Mouse (Mus musculus) CH12.LX (cell line): ENCODE results near the gene Snrpg. TPM values are rescaled to one million over a fixed set of nuclear protein-coding genes. Genes with fewer than 3 reads are reported as not detected.
A peak's percentile ranks its signal among the peaks of the same experiment; 100 is the strongest.

ENCODE experiments used
- DNase-seq: peaks from one replicate; pipeline ENCODE4 v3.0.0-alpha.2; 2013; ENCODE audit errors: extremely low read depth
- H3K27ac ChIP-seq: 2 replicates; pipeline ENCODE4 v1.5.1; 2012; ENCODE audit warnings: low read depth, mild to moderate bottlenecking, control low read depth, moderate library complexity; ENCODE audit not compliant: insufficient read depth
- H3K27me3 ChIP-seq: replicated peaks from 2 replicates; pipeline ENCODE3; 2012; ENCODE audit warnings: inconsistent platforms
- H3K36me3 ChIP-seq, 2 experiments: replicated peaks in 1 of 2; 2 replicates each; pipeline versions ENCODE3 to v1.6.1; 2012; ENCODE audit warnings: inconsistent platforms in 1 of 2, low read length in 1 of 2, mild to moderate bottlenecking in 1 of 2, mixed read lengths in 1 of 2, moderate library complexity in 1 of 2; ENCODE audit not compliant: control insufficient read depth in 1 of 2, insufficient read depth in 1 of 2
- H3K4me1 ChIP-seq, 2 experiments: 2 replicates each; pipeline ENCODE4 v1.6.1; 2012; ENCODE audit warnings: inconsistent platforms in 1 of 2, moderate library complexity in 1 of 2; ENCODE audit not compliant: insufficient read depth in 2 of 2, control insufficient read depth in 1 of 2
- H3K4me2 ChIP-seq: 2 replicates; pipeline ENCODE4 v1.6.1; 2012; ENCODE audit warnings: low read depth, mild to moderate bottlenecking, control low read depth; ENCODE audit not compliant: poor library complexity, insufficient read depth, severe bottlenecking
- H3K4me3 ChIP-seq, 3 experiments: fragments of 150-350 bp in 1 of 3; sonication (generic) in 1 of 3; replicated peaks in 1 of 3; 2 replicates each; pipeline versions ENCODE3 to v1.5.1; 2011 to 2012; ENCODE audit warnings: low read depth in 2 of 3, low read length in 2 of 3, mild to moderate bottlenecking in 2 of 3, moderate library complexity in 2 of 3, control low read depth in 1 of 3, improper control_type of control experiment in 1 of 3, inconsistent platforms in 1 of 3, mixed read lengths in 1 of 3; ENCODE audit not compliant: poor library complexity in 1 of 3
- H3K79me2 ChIP-seq: replicated peaks from 2 replicates; pipeline ENCODE4 v1.6.1; 2012; ENCODE audit warnings: mild to moderate bottlenecking, moderate library complexity; ENCODE audit not compliant: control insufficient read depth, poor library complexity, insufficient read depth, severe bottlenecking; ENCODE audit errors: extremely low read depth
- H3K9ac ChIP-seq: 2 replicates; pipeline ENCODE4 v1.6.1; 2012; ENCODE audit warnings: low read depth, mild to moderate bottlenecking, control low read depth, moderate library complexity; ENCODE audit not compliant: insufficient read depth
- H3K9me3 ChIP-seq: replicated peaks from 2 replicates; pipeline ENCODE3; 2012; ENCODE audit warnings: low read length, inconsistent platforms, mixed read lengths
- CHD1 ChIP-seq: IDR thresholded peaks from 2 replicates; pipeline ENCODE4 v1.6.1; 2012; ENCODE audit warnings: low read depth, low read length, improper control_type of control experiment, inconsistent platforms
- CTCF ChIP-seq, 2 experiments: IDR thresholded peaks in 1 of 2; conservative IDR thresholded peaks in 1 of 2; 2 replicates each; pipeline ENCODE4 v1.5.1; 2011 to 2012; ENCODE audit warnings: low read depth in 2 of 2, low read length in 2 of 2, improper control_type of control experiment in 1 of 2, inconsistent platforms in 1 of 2, mild to moderate bottlenecking in 1 of 2, moderate library complexity in 1 of 2
- MEF2A ChIP-seq: IDR thresholded peaks from 2 replicates; pipeline ENCODE4 v1.6.1; 2014; ENCODE audit warnings: low read depth, mild to moderate bottlenecking, inconsistent platforms, low read length, improper control_type of control experiment, borderline replicate concordance
- RCOR1 ChIP-seq: conservative IDR thresholded peaks from 2 replicates; pipeline ENCODE4 v1.6.1; 2012; ENCODE audit warnings: low read depth, mild to moderate bottlenecking, inconsistent platforms, low read length, improper control_type of control experiment
- ZC3H11A ChIP-seq: IDR thresholded peaks from 2 replicates; pipeline ENCODE4 v1.6.1; 2012; ENCODE audit warnings: low read depth, mild to moderate bottlenecking, inconsistent platforms, low read length, improper control_type of control experiment
- dilution Hi-C: fragments of 300-500 bp; cut with MboI; formaldehyde crosslinking; loops from 2 replicates; pipeline ENCODE4 v1.14.3; 2020; ENCODE audit warnings: low sequenced_read_pairs; ENCODE audit not compliant: extremely low pct_unique_long_range_greater_than_20kb, extremely low pct_ligation_motif_present
- in situ Hi-C: fragments of 300-500 bp; cut with MboI; formaldehyde crosslinking; loops from 3 replicates; pipeline ENCODE4 v1.14.3; 2019; ENCODE audit warnings: low sequenced_read_pairs, low pct_ligation_motif_present, low pct_unique_long_range_greater_than_20kb, mixed read lengths
- polyA plus RNA-seq: library from polyadenylated mRNA; unstranded; fragments of >175 nt; gene quantifications from 2 replicates; pipeline ENCODE4 v1.2.1, GENCODE M21; 2012; ENCODE audit warnings: low read depth; ENCODE audit not compliant: insufficient read length
- total RNA-seq, 2 experiments: library from RNA; depleted of rRNA; stranded (reverse); fragments of 300-350 nt in 1 of 2; fragments of >200 nt in 1 of 2; gene quantifications; 2 replicates each; pipeline ENCODE4 v1.2.3; 2012 to 2014

The Snrpg gene
- total and polyA plus RNA-seq, 3 experiments: 146 to 462 (median 446) TPM

- Histone ChIP-seq H3K36me3 (peaks cover 37 to 52% of the 10 kb centered on the region in 2 experiments), H3K9me3 (no peaks in the 10 kb centered on the region)
- in situ Hi-C loops (no loop called here), dilution Hi-C loops (no loop called here)
- TF ChIP-seq CHD1 (no peak), CTCF (conservative IDR thresholded peaks at IDR 0.05 in 1 of 2, IDR thresholded peaks at IDR 0.05 in 1 of 2; ENCODE audit: low read depth in 2 of 2, low read length in 2 of 2) (peak in 1 of 2 experiments; percentile 31; a peak in 2 of 4 replicates)
- TF ChIP-seq, all 38 proteins: peak for 1
- Histone ChIP-seq H3K9ac (no peak overlapping the region), H3K4me1 (peaks cover 3 to 18% of the 10 kb centered on the region in 2 experiments; a peak in 3 of 4 replicates), H3K27me3 (no peaks in the 10 kb centered on the region), H3K4me3 (no peak overlapping the region), H3K4me2 (no peak overlapping the region), H3K79me2 (no peaks in the 10 kb centered on the region; the same call in 1 of the 2 replicates), H3K27ac (no peak overlapping the region)
- no peak for DNase-seq
Observed at GRCm38 (mm10) chr6:86393187-86393586, 22.1 kb downstream of the Snrpg start.

- H3K9me3 ChIP-seq: no peaks in the 10 kb centered on the region
- peaks cover 3 to 18% of the 10 kb centered on the region in 2 experiments; a peak in 3 of 4 replicates for H3K4me1 ChIP-seq
- peaks cover 3% of the 10 kb centered on the region for H3K27me3 ChIP-seq
- no peak overlapping the region for H3K27ac ChIP-seq
- no peaks in the 10 kb centered on the region; the same call in 1 of the 2 replicates for H3K79me2 ChIP-seq
- H3K9ac ChIP-seq: no peak overlapping the region
- in situ Hi-C loops: no loop called here
- no peak for TF ChIP-seq RCOR1
- no peak for TF ChIP-seq MEF2A
- no peak for TF ChIP-seq ZC3H11A
- no peak overlapping the region for H3K4me3 ChIP-seq
- no peak for DNase-seq
- dilution Hi-C loops: no loop called here
- H3K4me2 ChIP-seq: no peak overlapping the region
- H3K36me3 ChIP-seq: peaks cover 28 to 42% of the 10 kb centered on the region in 2 experiments
Observed at GRCm38 (mm10) chr6:86394078-86394720, 23.1 kb downstream of the Snrpg start.

DNA sequence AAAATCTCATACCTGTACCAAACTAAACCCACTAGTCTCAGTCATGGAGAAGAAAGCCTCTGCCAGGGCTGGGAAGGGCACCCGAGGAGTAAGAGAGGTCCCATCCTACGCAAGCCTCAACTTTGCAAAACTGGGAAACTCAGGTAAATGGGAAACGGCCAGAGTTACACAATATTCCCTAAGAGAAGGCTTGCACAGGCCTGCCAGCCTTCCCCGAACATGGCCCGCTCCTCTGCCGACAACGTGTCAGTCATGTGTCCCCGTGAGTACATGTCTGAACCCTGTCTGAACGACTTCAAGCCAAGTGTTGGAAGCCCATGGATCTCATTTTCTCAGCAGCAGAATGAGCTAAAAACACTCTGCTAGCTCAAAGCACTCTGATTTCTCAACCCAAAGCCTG lies 23.9 kb downstream of the Snrpg start:
- no peaks in the 10 kb centered on the region for H3K9me3 ChIP-seq
- no peak overlapping the region for H3K4me3 ChIP-seq
- H3K4me2 ChIP-seq: no peak overlapping the region
- dilution Hi-C loops (no loop called here), in situ Hi-C loops (no loop called here)
- peaks cover 26 to 38% of the 10 kb centered on the region in 2 experiments for H3K36me3 ChIP-seq
- no peak for DNase-seq
- no peaks in the 10 kb centered on the region; the same call in 1 of the 2 replicates for H3K79me2 ChIP-seq
- H3K9ac ChIP-seq: no peak overlapping the region
- peaks cover 7% of the 10 kb centered on the region for H3K27me3 ChIP-seq
- no peak for TF ChIP-seq MEF2A
- H3K4me1 ChIP-seq: peaks cover 3 to 18% of the 10 kb centered on the region in 2 experiments; a peak in 3 of 4 replicates
- no peak overlapping the region for H3K27ac ChIP-seq
